Mouse (Mus musculus) right cerebral cortex, postnatal 36 days (tissue): ENCODE results near the gene Ly6f.

ENCODE experiments used
- DNase-seq, 2 experiments: peaks; one replicate each; pipeline ENCODE4 v3.0.0; 2022; ENCODE audit warnings: low spot score in 2 of 2, mixed read lengths in 1 of 2

The Ly6f gene

DNA sequence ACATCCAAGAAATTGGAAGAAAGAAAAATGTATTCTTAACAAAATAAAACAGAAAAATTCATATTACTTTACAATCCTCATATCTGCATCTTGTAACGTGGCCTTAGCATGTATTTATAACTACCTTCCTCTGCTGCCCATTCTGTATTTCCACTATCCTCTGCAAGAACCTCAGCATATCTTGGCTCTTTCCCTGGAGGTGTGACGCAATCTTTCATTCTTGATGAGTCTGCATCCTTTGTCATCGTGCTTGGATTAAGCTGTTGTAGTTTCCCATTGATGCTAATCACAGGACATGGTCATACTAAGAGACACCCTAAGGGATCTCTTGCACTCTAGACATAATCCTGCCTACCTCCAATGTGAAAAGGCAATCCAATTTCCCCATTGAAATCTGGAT is 50.4 kb downstream of the Ly6f start:
- DNase-seq = no peak

DNA sequence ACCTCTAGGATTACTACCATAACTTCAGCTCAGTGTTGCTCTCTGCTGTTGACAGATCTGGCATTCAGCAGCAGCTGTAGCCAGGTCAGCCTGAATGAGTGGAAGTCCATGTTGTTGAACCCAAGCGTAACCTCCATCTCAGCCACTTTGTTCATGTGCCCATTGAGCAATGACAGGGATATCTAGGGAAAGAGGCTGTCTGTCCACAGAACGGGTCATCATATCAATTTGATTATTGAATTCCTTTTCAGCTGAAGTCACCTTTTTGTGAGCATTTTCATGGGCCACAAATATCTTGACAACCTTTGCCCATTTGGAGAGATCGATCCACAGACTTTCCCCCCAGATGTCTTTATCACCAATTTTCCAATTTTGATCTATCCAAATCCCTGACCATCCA is 51.9 kb downstream of the Ly6f start:
- no peak for DNase-seq
